Mouse (Mus musculus): ENCODE measurements around the gene S100a6. TPM values are rescaled to one million over a fixed set of nuclear protein-coding genes. Genes with fewer than 3 reads are reported as not detected.

Gene S100a6
- polyA plus RNA-seq, 1 experiment from 2014 or later, result 22.4 TPM

GRCm38 (mm10) chr3:90644220-90644619 lies 31.5 kb downstream of the S100a6 start:
- 51% methylated on average over 3 of the region's 3 CpGs for WGBS
- no peaks in the 10 kb centered on the region for H3K4me1 ChIP-seq
- H3K36me3 ChIP-seq (replicated peaks), result no peaks in the 10 kb centered on the region
- DNase-seq (ENCODE audit: extremely low spot score, low spot score), result no peak
- H3K27me3 ChIP-seq (ENCODE audit: poor library complexity, severe bottlenecking), result no peaks in the 10 kb centered on the region
- no peak overlapping the region for H3K27ac ChIP-seq
- H3K9me3 ChIP-seq, result no peaks in the 10 kb centered on the region
- no peak overlapping the region for H3K4me3 ChIP-seq

GRCm38 (mm10) chr3:90647291-90647690 lies 34.6 kb downstream of the S100a6 start:
- H3K4me1 ChIP-seq, result no peaks in the 10 kb centered on the region
- H3K9me3 ChIP-seq, result no peaks in the 10 kb centered on the region
- DNase-seq (ENCODE audit: extremely low spot score, low spot score), result no peak
- no peak overlapping the region for H3K4me3 ChIP-seq
- no peak overlapping the region for H3K27ac ChIP-seq
- 91% methylated on average over 1 of the region's 1 CpGs for WGBS
- H3K36me3 ChIP-seq (replicated peaks), result no peaks in the 10 kb centered on the region
- no peaks in the 10 kb centered on the region for H3K27me3 ChIP-seq (ENCODE audit: poor library complexity, severe bottlenecking)

GRCm38 (mm10) chr3:90648981-90649380 lies 36.3 kb downstream of the S100a6 start:
- no peaks in the 10 kb centered on the region for H3K4me1 ChIP-seq
- H3K4me3 ChIP-seq, result no peak overlapping the region
- H3K27ac ChIP-seq, result no peak overlapping the region
- no peaks in the 10 kb centered on the region for H3K27me3 ChIP-seq (ENCODE audit: poor library complexity, severe bottlenecking)
- DNase-seq (ENCODE audit: extremely low spot score, low spot score), result no peak
- no peaks in the 10 kb centered on the region for H3K9me3 ChIP-seq
- no peaks in the 10 kb centered on the region for H3K36me3 ChIP-seq (replicated peaks)

- H3K9me3 ChIP-seq, result no peaks in the 10 kb centered on the region
Observed at GRCm38 (mm10) chr3:90649832-90650231, 37.1 kb downstream of the S100a6 start.

GRCm38 (mm10) chr3:90652878-90653508 lies 40.3 kb downstream of the S100a6 start:
- DNase-seq (ENCODE audit: extremely low spot score, low spot score), result peak; percentile 65
- Histone ChIP-seq H3K27me3 (ENCODE audit: poor library complexity, severe bottlenecking) (no peaks in the 10 kb centered on the region), H3K27ac (no peak overlapping the region), H3K4me3 (no peak overlapping the region), H3K36me3 (replicated peaks) (no peaks in the 10 kb centered on the region), H3K9me3 (no peaks in the 10 kb centered on the region), H3K4me1 (no peaks in the 10 kb centered on the region)
- 35% methylated on average over 5 of the region's 5 CpGs for WGBS

More at GRCm38 (mm10) chr3:90649832-90650231, 37.1 kb downstream of the S100a6 start:
- Histone ChIP-seq H3K27me3 (ENCODE audit: poor library complexity, severe bottlenecking) (no peaks in the 10 kb centered on the region), H3K4me1 (no peaks in the 10 kb centered on the region), H3K4me3 (no peak overlapping the region), H3K36me3 (replicated peaks) (no peaks in the 10 kb centered on the region), H3K27ac (no peak overlapping the region)
- DNase-seq (ENCODE audit: extremely low spot score, low spot score), result no peak
- WGBS, result 89% methylated on average over 2 of the region's 2 CpGs

GRCm38 (mm10) chr3:90653717-90654116 lies 41.0 kb downstream of the S100a6 start, which contains the start of gene S100a7a:
TSS of gene S100a7a (plus strand) at chr3:90654017.
- no peak within 1 kb of the TSS for H3K27ac ChIP-seq
- no peaks in the 10 kb centered on the region for H3K27me3 ChIP-seq (ENCODE audit: poor library complexity, severe bottlenecking)
- no peaks in the 10 kb centered on the region for H3K36me3 ChIP-seq (replicated peaks)
- H3K4me1 ChIP-seq, result no peaks in the 10 kb centered on the region
- H3K4me3 ChIP-seq, result no peak within 1 kb of the TSS
- no peak for DNase-seq (ENCODE audit: extremely low spot score, low spot score)
- H3K9me3 ChIP-seq, result no peaks in the 10 kb centered on the region

- Histone ChIP-seq H3K4me1 (no peaks in the 10 kb centered on the region), H3K36me3 (replicated peaks) (no peaks in the 10 kb centered on the region), H3K4me3 (no peak overlapping the region), H3K9me3 (no peaks in the 10 kb centered on the region), H3K27ac (no peak overlapping the region), H3K27me3 (ENCODE audit: poor library complexity, severe bottlenecking) (no peaks in the 10 kb centered on the region)
- 77% methylated on average over 4 of the region's 4 CpGs for WGBS
- no peak for DNase-seq (ENCODE audit: extremely low spot score, low spot score)
Observed at GRCm38 (mm10) chr3:90657405-90657804, 44.7 kb downstream of the S100a6 start.

- H3K9me3 ChIP-seq, result no peaks in the 10 kb centered on the region
- no peak for DNase-seq (ENCODE audit: extremely low spot score, low spot score)
- H3K4me1 ChIP-seq, result no peaks in the 10 kb centered on the region
- H3K4me3 ChIP-seq, result no peak overlapping the region
- no peaks in the 10 kb centered on the region for H3K27me3 ChIP-seq (ENCODE audit: poor library complexity, severe bottlenecking)
- no peak overlapping the region for H3K27ac ChIP-seq
- no peaks in the 10 kb centered on the region for H3K36me3 ChIP-seq (replicated peaks)
Observed at GRCm38 (mm10) chr3:90659364-90660044, 46.8 kb downstream of the S100a6 start.

- Histone ChIP-seq H3K27ac (no peak overlapping the region), H3K9me3 (no peaks in the 10 kb centered on the region), H3K36me3 (replicated peaks) (no peaks in the 10 kb centered on the region), H3K4me3 (no peak overlapping the region), H3K4me1 (no peaks in the 10 kb centered on the region), H3K27me3 (ENCODE audit: poor library complexity, severe bottlenecking) (no peaks in the 10 kb centered on the region)
- no peak for DNase-seq (ENCODE audit: extremely low spot score, low spot score)
- 77% methylated on average over 2 of the region's 2 CpGs for WGBS
Observed at GRCm38 (mm10) chr3:90664219-90664618, 51.5 kb downstream of the S100a6 start.

GRCm38 (mm10) chr3:90668846-90669245 lies 56.2 kb downstream of the S100a6 start, which contains the start of gene S100a8:
TSS of gene S100a8 (plus strand) at chr3:90668978.
- Histone ChIP-seq H3K27ac (no peak within 1 kb of the TSS), H3K27me3 (ENCODE audit: poor library complexity, severe bottlenecking) (no peaks in the 10 kb centered on the region), H3K9me3 (no peaks in the 10 kb centered on the region), H3K36me3 (replicated peaks) (no peaks in the 10 kb centered on the region), H3K4me3 (no peak within 1 kb of the TSS), H3K4me1 (no peaks in the 10 kb centered on the region)
- DNase-seq (ENCODE audit: extremely low spot score, low spot score), result no peak
- 80% methylated on average over 8 of the region's 8 CpGs for WGBS

Other genes starting within 250 kb of the S100a6 start
- gene Slc27a3, start 222.9 kb upstream of the S100a6 start, polyA plus RNA-seq (2016; fragmentation: Nextera tagmentation; extraction: Ambion mirVana), result 18.8 and 20.9 TPM in 2 replicates
- 40.9 and 41.9 TPM in 2 replicates for gene Ints3, start 179.3 kb upstream of the S100a6 start, polyA plus RNA-seq (2016; fragmentation: Nextera tagmentation; extraction: Ambion mirVana)
- gene Npr1, start 147.0 kb upstream of the S100a6 start, polyA plus RNA-seq (2016; fragmentation: Nextera tagmentation; extraction: Ambion mirVana), result 2.0 and 2.3 TPM in 2 replicates
- 344 and 355 TPM in 2 replicates for gene Ilf2, start 136.8 kb upstream of the S100a6 start, polyA plus RNA-seq (2016; fragmentation: Nextera tagmentation; extraction: Ambion mirVana)
- gene Snapin, start 121.8 kb upstream of the S100a6 start, polyA plus RNA-seq (2016; fragmentation: Nextera tagmentation; extraction: Ambion mirVana), result 58.9 and 59.6 TPM in 2 replicates
- 176 and 192 TPM in 2 replicates for gene Chtop, start 103.4 kb upstream of the S100a6 start, polyA plus RNA-seq (2016; fragmentation: Nextera tagmentation; extraction: Ambion mirVana)
- gene S100a1, start 98.5 kb upstream of the S100a6 start, polyA plus RNA-seq (2016; fragmentation: Nextera tagmentation; extraction: Ambion mirVana), result 4.4 and 7.9 TPM in 2 replicates
- 7.8 and 8.2 TPM in 2 replicates for gene S100a13, start 98.4 kb upstream of the S100a6 start, polyA plus RNA-seq (2016; fragmentation: Nextera tagmentation; extraction: Ambion mirVana)
- not detected in 2 replicates for gene S100a14, start 86.0 kb upstream of the S100a6 start, polyA plus RNA-seq (2016; fragmentation: Nextera tagmentation; extraction: Ambion mirVana)
- gene S100a16, start 75.6 kb upstream of the S100a6 start, polyA plus RNA-seq (2016; fragmentation: Nextera tagmentation; extraction: Ambion mirVana), result 25.8 and 26.5 TPM in 2 replicates
- gene S100a3, start 52.3 kb upstream of the S100a6 start, polyA plus RNA-seq (2016; fragmentation: Nextera tagmentation; extraction: Ambion mirVana), result not detected in 2 replicates
- not detected in 2 replicates for gene S100a2, start 22.6 kb upstream of the S100a6 start, polyA plus RNA-seq (2016; fragmentation: Nextera tagmentation; extraction: Ambion mirVana)
- gene Gm42674, start 11.0 kb upstream of the S100a6 start, polyA plus RNA-seq (2016; fragmentation: Nextera tagmentation; extraction: Ambion mirVana), result not detected in 2 replicates
- gene S100a4, start 9.1 kb upstream of the S100a6 start, polyA plus RNA-seq (2016; fragmentation: Nextera tagmentation; extraction: Ambion mirVana), result 0.47 TPM in 1 of 2 replicates, not detected in the other
- not detected in 2 replicates for gene S100a5, start 4.4 kb upstream of the S100a6 start, polyA plus RNA-seq (2016; fragmentation: Nextera tagmentation; extraction: Ambion mirVana)
- not detected in 2 replicates for gene S100a7a, start 41.1 kb downstream of the S100a6 start, polyA plus RNA-seq (2016; fragmentation: Nextera tagmentation; extraction: Ambion mirVana)
- gene S100a8, start 56.1 kb downstream of the S100a6 start, polyA plus RNA-seq (2016; fragmentation: Nextera tagmentation; extraction: Ambion mirVana), result 0.33 TPM in 1 of 2 replicates, not detected in the other
- gene S100a9, start 82.8 kb downstream of the S100a6 start, polyA plus RNA-seq (2016; fragmentation: Nextera tagmentation; extraction: Ambion mirVana), result not detected in 2 replicates
- gene Pglyrp4, start 114.0 kb downstream of the S100a6 start, polyA plus RNA-seq (2016; fragmentation: Nextera tagmentation; extraction: Ambion mirVana), result not detected in 2 replicates
- gene Gm5849, start 165.0 kb downstream of the S100a6 start, polyA plus RNA-seq (2016; fragmentation: Nextera tagmentation; extraction: Ambion mirVana), result not detected in 2 replicates